Mouse (Mus musculus): Measurements from ENCODE around the gene Olfr1387.
"Not testable (repeated sequence)": the region's sequence is repeated elsewhere in the genome, so short reads cannot be mapped to it uniquely, and the experiment has no call there.

Olfr1387 gene

GRCm38 (mm10) chr11:49455043-49455442 is at the start of gene Olfr1387:
TSS of gene Olfr1387 (plus strand) at chr11:49455343.
- DNase-seq (ENCODE audit: low spot score): no peak

- DNase-seq (ENCODE audit: low spot score): no peak
Observed at GRCm38 (mm10) chr11:49406784-49407183, 48.4 kb upstream of the Olfr1387 start.

GRCm38 (mm10) chr11:49410540-49410939 is 44.6 kb upstream of the Olfr1387 start:
- peak; percentile 5 for DNase-seq (ENCODE audit: low spot score)

- no peak for DNase-seq (ENCODE audit: low spot score)
Observed at GRCm38 (mm10) chr11:49422767-49423166, 32.4 kb upstream of the Olfr1387 start, which contains the start of gene Olfr1389. TSS of gene Olfr1389 (plus strand) at chr11:49423067.

GRCm38 (mm10) chr11:49425257-49425927 is 29.8 kb upstream of the Olfr1387 start:
- no peak for DNase-seq (ENCODE audit: low spot score)

- no peak for DNase-seq (ENCODE audit: low spot score)
Observed at GRCm38 (mm10) chr11:49429641-49430040, 25.5 kb upstream of the Olfr1387 start.

GRCm38 (mm10) chr11:49436411-49436810 is 18.7 kb upstream of the Olfr1387 start, which contains the start of gene Olfr1388:
TSS of gene Olfr1388 (plus strand) at chr11:49436624.
- no peak for DNase-seq (ENCODE audit: low spot score)

- not testable (repeated sequence) for DNase-seq (ENCODE audit: low spot score)
Observed at GRCm38 (mm10) chr11:49464746-49465145, 9.6 kb downstream of the Olfr1387 start, which contains the start of gene Olfr1386. TSS of gene Olfr1386 (plus strand) at chr11:49465046.

GRCm38 (mm10) chr11:49485973-49486372 is 30.8 kb downstream of the Olfr1387 start:
- DNase-seq (ENCODE audit: low spot score): no peak

- not testable (repeated sequence) for DNase-seq (ENCODE audit: low spot score)
Observed at GRCm38 (mm10) chr11:49488770-49489169, 33.6 kb downstream of the Olfr1387 start, which contains the start of gene Olfr1385. TSS of gene Olfr1385 (plus strand) at chr11:49489070.

Measured in testis, postnatal 14 days (tissue).